ENCODE assay signal across 27 mouse cellular contexts in the genomic region with DNA sequence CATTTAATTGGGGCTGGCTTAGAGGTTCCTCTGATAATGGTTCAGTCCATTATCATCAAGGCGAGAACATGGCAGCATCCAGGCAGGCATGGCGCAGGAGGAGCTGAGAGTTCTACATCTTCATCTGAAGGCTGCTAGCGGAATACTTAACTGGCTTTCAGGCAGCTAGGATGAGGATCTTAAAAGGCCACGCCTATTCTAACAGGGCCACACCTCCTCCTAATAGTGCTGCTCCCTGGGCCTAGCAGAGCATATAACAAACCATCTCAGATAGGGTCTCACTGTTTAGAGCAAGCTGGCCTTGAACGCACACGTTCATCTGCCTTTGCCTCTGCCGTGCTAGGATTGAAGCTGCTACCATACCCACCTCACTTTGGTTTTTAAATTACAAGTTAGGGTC. TPM values are rescaled to one million over a fixed set of nuclear protein-coding genes. Genes with fewer than 3 reads are reported as not detected.
"Had no signal": no experiment of that assay in that cellular context is flagged by ENCODE, and none has a peak within 500 bp of the region (broad histone marks: within the 10 kb centered on the region; RNA-seq: fewer than 3 reads in every experiment).

No protein-coding gene starts in this region.

- H3K27ac ChIP-seq: embryonic facial prominence, embryonic 10.5 days; embryonic facial prominence, embryonic 12.5 days; embryonic facial prominence, embryonic 13.5 days; embryonic facial prominence, embryonic 15.5 days; forebrain, embryonic 10.5 days; forebrain, embryonic 12.5 days; forebrain, embryonic 13.5 days; forebrain, embryonic 15.5 days; gastrocnemius, adult 2 months; heart, adult 2 months had no signal

- H3K4me2 ChIP-seq: embryonic facial prominence, embryonic 12.5 days; embryonic facial prominence, embryonic 13.5 days; embryonic facial prominence, embryonic 15.5 days; forebrain, embryonic 12.5 days; forebrain, embryonic 13.5 days; forebrain, embryonic 15.5 days; heart, embryonic 11.5 days had no signal

- H3K4me3 ChIP-seq: embryonic facial prominence, embryonic 10.5 days; embryonic facial prominence, embryonic 12.5 days; embryonic facial prominence, embryonic 13.5 days; embryonic facial prominence, embryonic 15.5 days; erythroblast, embryonic 14.5 days; forebrain, embryonic 10.5 days; forebrain, embryonic 12.5 days; forebrain, embryonic 13.5 days; forebrain, embryonic 15.5 days; gastrocnemius, adult 2 months; heart, adult 2 months; heart, embryonic 10.5 days had no signal

- H3K36me3 ChIP-seq: embryonic facial prominence, embryonic 10.5 days; embryonic facial prominence, embryonic 12.5 days; embryonic facial prominence, embryonic 13.5 days; embryonic facial prominence, embryonic 15.5 days; forebrain, embryonic 10.5 days; forebrain, embryonic 12.5 days; forebrain, embryonic 15.5 days; heart, embryonic 10.5 days had no signal

- H3K4me1 ChIP-seq: forebrain, embryonic 13.5 days; forebrain, embryonic 15.5 days had no signal

- H3K9ac ChIP-seq: embryonic facial prominence, embryonic 12.5 days; embryonic facial prominence, embryonic 13.5 days; embryonic facial prominence, embryonic 15.5 days; forebrain, embryonic 12.5 days; forebrain, embryonic 13.5 days; forebrain, embryonic 15.5 days; forebrain, postnatal 0 days had no signal

- DNase-seq: cerebellum, postnatal 10 days; cerebellum, postnatal 14 days; cerebellum, postnatal 36 days; embryo, embryonic 11 days; forebrain, postnatal 0 days; gastrocnemius, adult 2 months; gastrocnemius, postnatal 10 days; gastrocnemius, postnatal 14 days; gastrocnemius, postnatal 25 days; gastrocnemius, postnatal 36 days; heart, adult 11 months; heart, adult 18-20 months; heart, adult 2 months had no signal

- ATAC-seq: forebrain, embryonic 13.5 days; forebrain, embryonic 14.5 days; forebrain, embryonic 15.5 days; forebrain, embryonic 16.5 days; forebrain, postnatal 0 days had no signal

- H3K9me3 ChIP-seq: embryonic facial prominence, embryonic 10.5 days; embryonic facial prominence, embryonic 12.5 days; embryonic facial prominence, embryonic 13.5 days; embryonic facial prominence, embryonic 15.5 days; forebrain, embryonic 10.5 days; forebrain, embryonic 12.5 days; forebrain, embryonic 13.5 days; forebrain, embryonic 15.5 days; heart, embryonic 10.5 days had no signal

RNA-seq across cellular contexts. Expression of a gene that starts 6.8 kb away (rescaled TPM):
- polyA plus RNA-seq: erythroblast, embryonic 14.5 days; forebrain, embryonic 10.5 days; forebrain, embryonic 11.5 days; forebrain, embryonic 12.5 days; forebrain, embryonic 13.5 days had no signal

RNA-seq across cellular contexts. Expression of a gene that starts 33.8 kb away (rescaled TPM):
- polyA plus RNA-seq: erythroblast, embryonic 14.5 days had no signal

RNA-seq across cellular contexts. Expression of a gene that starts 34.9 kb away (rescaled TPM):
- polyA plus RNA-seq: erythroblast, embryonic 14.5 days; forebrain, embryonic 13.5 days; forebrain, embryonic 14.5 days had no signal

RNA-seq across cellular contexts. Expression of a gene that starts 46.3 kb away (rescaled TPM):
- polyA plus RNA-seq: erythroblast, embryonic 14.5 days had no signal
